Mouse (Mus musculus): Measurements from ENCODE around the gene Ankrd9. TPM values are rescaled to one million over a fixed set of nuclear protein-coding genes. Genes with fewer than 3 reads are reported as not detected.

Ankrd9 gene
- 10 to 100 TPM; 25.3 to 40.2 TPM for total RNA-seq (2023)

GRCm38 (mm10) chr12:110978607-110979406 lies at the start of gene Ankrd9:
Gene Ankrd9 (minus strand): TSS chr12:110979040.

Other genes starting within 250 kb of the Ankrd9 start
- 10 to 100 TPM; 44.6 to 48.2 TPM for gene Wdr20, start 241.1 kb downstream of the Ankrd9 start, total RNA-seq (2023)
- gene Mok, start 138.1 kb downstream of the Ankrd9 start, total RNA-seq (2023) = 1 to 10 TPM in 1 of 2 experiments, under 1 TPM in 1; 0.42 to 1.3 TPM
- 1 to 10 TPM; 4.4 to 6.8 TPM for gene Zfp839, start 128.8 kb downstream of the Ankrd9 start, total RNA-seq (2023)
- 10 to 100 TPM; 14.4 to 17.9 TPM for gene Cinp, start 89.9 kb downstream of the Ankrd9 start, total RNA-seq (2023)
- 1 to 10 TPM; 5.8 to 6.0 TPM for gene Tecpr2, start 89.8 kb downstream of the Ankrd9 start, total RNA-seq (2023)
- 10 to 100 TPM; 39.4 to 41.0 TPM for gene Rcor1, start 60.3 kb upstream of the Ankrd9 start, total RNA-seq (2023)
- gene Traf3, start 187.3 kb upstream of the Ankrd9 start, total RNA-seq (2023) = 10 to 100 TPM; 40.8 to 45.8 TPM
- not detected for gene 4930595D18Rik, start 205.5 kb upstream of the Ankrd9 start, total RNA-seq (2023)

Measured in neutrophil, adult 59 days (primary cell).